Mouse (Mus musculus) ES-E14 (cell line): ENCODE data around the gene Nf1. TPM values are rescaled to one million over a fixed set of nuclear protein-coding genes. Genes with fewer than 3 reads are reported as not detected.

ENCODE experiments used
- DNase-seq: peaks from one replicate; pipeline ENCODE4 v3.0.0-alpha.2; 2013; ENCODE audit warnings: low read depth, low spot score
- H3K27ac ChIP-seq: 2 replicates; pipeline ENCODE4 v1.5.1; 2012; ENCODE audit warnings: low read depth, mild to moderate bottlenecking, low read length, moderate library complexity, mixed read lengths; ENCODE audit not compliant: poor library complexity, insufficient read depth, severe bottlenecking
- H3K36me3 ChIP-seq: 2 replicates; pipeline ENCODE4 v1.6.1; 2012; ENCODE audit warnings: mild to moderate bottlenecking, low read length, moderate library complexity, mixed read lengths; ENCODE audit not compliant: control insufficient read depth, poor library complexity, insufficient read depth, severe bottlenecking
- H3K4me1 ChIP-seq, 2 experiments: fragments of 150-350 bp in 1 of 2; sonication (generic) in 1 of 2; 2 replicates each; pipeline ENCODE4 v1.6.1; 2012; ENCODE audit warnings: low read length in 2 of 2, mild to moderate bottlenecking in 1 of 2, mixed read lengths in 1 of 2; ENCODE audit not compliant: control insufficient read depth in 2 of 2, insufficient read depth in 2 of 2, poor library complexity in 1 of 2
- H3K4me3 ChIP-seq, 2 experiments: fragments of 150-350 bp in 1 of 2; sonication (generic) in 1 of 2; 2 replicates each; pipeline ENCODE4 v1.5.1; 2012; ENCODE audit warnings: low read length in 2 of 2, low read depth in 1 of 2, mild to moderate bottlenecking in 1 of 2, mixed read lengths in 1 of 2; ENCODE audit not compliant: insufficient read depth in 1 of 2, poor library complexity in 1 of 2, severe bottlenecking in 1 of 2
- H3K9ac ChIP-seq: 2 replicates; pipeline ENCODE4 v1.6.1; 2012; ENCODE audit warnings: low read depth, mild to moderate bottlenecking, low read length, mixed read lengths; ENCODE audit not compliant: poor library complexity, insufficient read depth, severe bottlenecking
- H3K9me3 ChIP-seq: fragments of 150-350 bp; sonication (generic); 2 replicates; pipeline ENCODE4 v1.6.1; 2012; ENCODE audit warnings: low read depth, mild to moderate bottlenecking, low read length; ENCODE audit not compliant: control insufficient read depth, insufficient read depth
- CHD2 ChIP-seq: IDR thresholded peaks from 2 replicates; pipeline ENCODE4 v1.6.1; 2014; ENCODE audit warnings: mild to moderate bottlenecking, low read depth, low read length, inconsistent platforms
- HCFC1 ChIP-seq: IDR thresholded peaks from 2 replicates; pipeline ENCODE4 v1.6.1; 2012; ENCODE audit warnings: low read length, inconsistent platforms, borderline replicate concordance; ENCODE audit not compliant: insufficient read depth
- MAFK ChIP-seq: IDR thresholded peaks from 2 replicates; pipeline ENCODE4 v1.6.1; 2014; ENCODE audit warnings: mild to moderate bottlenecking, low read depth, low read length, inconsistent platforms; ENCODE audit not compliant: insufficient read depth
- ZC3H11A ChIP-seq: IDR thresholded peaks from 2 replicates; pipeline ENCODE4 v1.6.1; 2012; ENCODE audit warnings: low read depth, mild to moderate bottlenecking, inconsistent platforms, low read length, borderline replicate concordance
- ZNF384 ChIP-seq: IDR thresholded peaks from 2 replicates; pipeline ENCODE4 v1.6.1; 2012; ENCODE audit warnings: low read depth, low read length, inconsistent platforms
- in situ Hi-C, 2 experiments: fragments of 600-800 bp; cut with MboI; formaldehyde crosslinking; loops; one replicate each; pipeline ENCODE4 v1.15.1; 2025; ENCODE audit warnings: low sequenced_read_pairs in 2 of 2, inconsistent platforms in 1 of 2; ENCODE audit not compliant: unreplicated experiment in 2 of 2
- total RNA-seq: library from RNA; depleted of rRNA; stranded (reverse); fragments of 300-350 nt; gene quantifications from 2 replicates; pipeline ENCODE4 v1.2.3, GENCODE M21; 2012; rRNA removed

Nf1 gene
- 15.3 and 16.7 TPM in 2 replicates for total RNA-seq

DNA sequence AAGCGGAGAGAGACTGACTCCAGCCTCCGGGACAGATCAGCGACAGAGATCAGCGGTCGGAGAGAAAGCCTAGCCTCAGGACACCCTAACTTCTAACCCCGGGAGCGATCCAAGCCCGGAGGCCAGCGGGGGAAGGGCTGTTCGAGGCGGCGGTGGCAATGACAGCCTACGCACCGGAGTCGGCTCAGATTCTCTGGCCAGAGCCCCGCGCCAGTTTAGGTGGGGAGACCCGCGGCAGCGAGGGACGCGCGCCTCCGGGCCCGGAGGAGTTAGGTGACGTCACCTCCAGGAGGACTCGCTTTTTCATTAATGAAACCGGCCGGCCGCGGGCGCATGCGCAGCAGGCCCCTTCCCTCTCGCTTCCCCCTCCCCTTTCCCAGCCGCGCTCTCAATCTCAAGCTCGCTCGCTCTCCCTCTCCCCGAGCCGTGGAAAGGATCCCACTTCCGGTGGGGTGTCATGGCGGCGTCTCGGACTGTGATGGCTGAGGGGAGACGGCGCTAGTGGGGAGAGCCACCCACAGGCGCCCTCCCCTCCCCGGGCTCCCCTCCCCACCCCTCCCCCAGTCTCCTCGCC is at the start of gene Nf1:
TSS of gene Nf1 (plus strand) at position 460 of the 574 bp plus-strand sequence.
- no peak for TF ChIP-seq CHD2
- TF ChIP-seq MAFK = no peak
- no peak for TF ChIP-seq ZNF384
- TF ChIP-seq HCFC1 = no peak
- no peak for TF ChIP-seq ZC3H11A
- Histone ChIP-seq H3K4me1 (no peaks in the 10 kb centered on the region; a peak in 1 of 4 replicates), H3K9me3 (no peaks in the 10 kb centered on the region), H3K36me3 (no peaks in the 10 kb centered on the region), H3K27ac (peak within 1 kb of the TSS; percentile 58), H3K4me3 (peak within 1 kb of the TSS; percentile 83 to 98), H3K9ac (peak within 1 kb of the TSS; percentile 86)
- in situ Hi-C loops = no loop called here
- DNase-seq = peak; percentile 93

DNA sequence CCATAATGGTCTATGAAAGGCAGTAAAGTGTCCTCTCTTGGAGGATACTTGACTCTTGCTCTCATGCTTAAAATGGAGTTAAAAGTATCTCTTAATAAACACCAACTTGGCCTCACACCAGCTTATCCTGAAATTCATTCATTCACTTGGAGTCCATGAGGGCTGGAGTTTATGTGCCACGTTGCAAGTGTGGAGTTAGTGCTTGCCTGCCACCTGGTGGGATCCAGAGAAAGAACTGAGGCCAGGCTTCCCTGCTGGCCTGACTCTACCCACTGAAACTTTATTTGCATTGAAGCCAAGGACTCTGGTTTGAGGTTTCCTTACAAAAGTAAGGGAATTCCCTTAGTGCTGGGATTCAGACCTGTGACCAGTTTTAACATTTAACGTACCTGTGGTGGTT is 49.0 kb upstream of the Nf1 start:
- Histone ChIP-seq H3K9me3 (no peaks in the 10 kb centered on the region), H3K4me1 (peaks cover 0 to 11% of the 10 kb centered on the region in 2 experiments; a peak in 2 of 4 replicates), H3K4me3 (no peak overlapping the region), H3K27ac (no peak overlapping the region), H3K36me3 (no peaks in the 10 kb centered on the region), H3K9ac (no peak overlapping the region)
- in situ Hi-C loops = loop anchor here in 1 of 2 experiments (10.0 kb wide), 1 partner anchor 326 kb away; no protein-coding TSS in a partner anchor
- DNase-seq = no peak
- TF ChIP-seq MAFK (no peak), ZC3H11A (no peak), ZNF384 (no peak), HCFC1 (no peak), CHD2 (no peak)

DNA sequence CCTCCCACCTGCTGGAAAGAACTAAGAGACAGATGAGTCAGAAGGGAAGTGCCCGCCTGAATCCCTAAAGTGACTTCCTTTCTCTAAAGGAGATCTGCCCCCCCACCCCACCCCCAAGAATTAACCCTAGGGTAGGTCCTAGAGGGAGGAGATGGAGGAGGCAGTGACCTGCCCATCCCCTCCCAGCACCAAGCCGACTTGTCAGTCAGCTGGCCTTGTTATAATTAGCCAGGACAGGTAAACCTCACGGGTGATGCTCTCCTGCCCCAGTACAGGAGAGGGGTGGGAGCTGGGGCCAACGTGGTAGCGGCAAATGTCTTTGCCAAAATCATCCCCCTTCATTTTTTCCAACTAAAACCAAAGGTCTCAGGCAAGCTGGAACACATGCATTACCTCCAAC is 47.8 kb upstream of the Nf1 start:
- no peak overlapping the region for H3K4me3 ChIP-seq
- TF ChIP-seq ZNF384 = no peak
- TF ChIP-seq MAFK = no peak
- TF ChIP-seq HCFC1 = no peak
- no peak for TF ChIP-seq ZC3H11A
- TF ChIP-seq CHD2 = no peak
- H3K4me1 ChIP-seq = peaks cover 0 to 11% of the 10 kb centered on the region in 2 experiments; a peak in 2 of 4 replicates
- no peak overlapping the region for H3K9ac ChIP-seq
- in situ Hi-C loops = loop anchor here in 1 of 2 experiments (10.0 kb wide), 1 partner anchor 327 kb away; no protein-coding TSS in a partner anchor
- no peak for DNase-seq
- no peaks in the 10 kb centered on the region for H3K36me3 ChIP-seq
- no peak overlapping the region for H3K27ac ChIP-seq
- no peaks in the 10 kb centered on the region for H3K9me3 ChIP-seq

DNA sequence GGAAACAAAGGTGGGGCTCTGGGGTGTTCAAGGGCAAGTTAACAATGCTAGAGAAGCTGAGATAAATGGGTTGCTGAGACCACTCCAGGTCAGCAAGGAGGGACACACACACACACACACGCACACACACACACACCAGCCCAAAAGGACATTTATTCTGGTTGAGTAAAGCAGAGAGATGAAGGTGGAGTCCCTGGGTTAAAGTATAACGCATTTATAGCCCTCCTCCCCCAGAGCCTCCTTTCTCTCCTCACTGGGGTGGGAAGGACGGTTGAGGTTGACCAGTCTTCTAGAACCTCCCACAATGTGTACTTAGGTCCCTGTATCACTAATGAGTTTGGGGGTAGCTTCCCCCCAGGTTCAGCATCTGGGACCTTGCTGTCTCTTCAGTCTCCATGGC is 47.4 kb upstream of the Nf1 start:
- Histone ChIP-seq H3K4me1 (peaks cover 0 to 11% of the 10 kb centered on the region in 2 experiments; a peak in 2 of 4 replicates), H3K27ac (no peak overlapping the region), H3K9ac (no peak overlapping the region), H3K4me3 (no peak overlapping the region), H3K36me3 (no peaks in the 10 kb centered on the region), H3K9me3 (no peaks in the 10 kb centered on the region)
- no peak for TF ChIP-seq MAFK
- TF ChIP-seq HCFC1 = no peak
- no peak for TF ChIP-seq ZC3H11A
- TF ChIP-seq CHD2 = no peak
- no peak for TF ChIP-seq ZNF384
- no peak for DNase-seq
- in situ Hi-C loops = loop anchor here in 1 of 2 experiments (10.0 kb wide), 1 partner anchor 327 kb away; no protein-coding TSS in a partner anchor
